Mouse (Mus musculus) cerebellum, postnatal 14 days (tissue): ENCODE measurements around the gene Celf2.

Experiments
- DNase-seq, 2 experiments: peaks; one replicate each; pipeline ENCODE4 v3.0.0; 2021; ENCODE audit warnings: mixed read lengths in 2 of 2

Celf2 gene

GRCm38 (mm10) chr2:7080086-7080485, 429.3 kb downstream of the Celf2 start:
- no peak for DNase-seq

GRCm38 (mm10) chr2:7079390-7079789, 430.0 kb downstream of the Celf2 start:
- peak; percentile 62 to 65 for DNase-seq

- no peak for DNase-seq
Observed at GRCm38 (mm10) chr2:7073730-7074129, 435.6 kb downstream of the Celf2 start.

- DNase-seq = no peak
Observed at GRCm38 (mm10) chr2:7072344-7073265, 436.8 kb downstream of the Celf2 start.

- DNase-seq = no peak
Observed at GRCm38 (mm10) chr2:7069458-7069857, 439.9 kb downstream of the Celf2 start.

GRCm38 (mm10) chr2:7068281-7068680, 441.1 kb downstream of the Celf2 start:
- no peak for DNase-seq

GRCm38 (mm10) chr2:7063574-7064192, 445.7 kb downstream of the Celf2 start:
- peak in 1 of 2 experiments; percentile 51 for DNase-seq

- peak; percentile 34 to 56 for DNase-seq
Observed at GRCm38 (mm10) chr2:7060490-7061105, 448.8 kb downstream of the Celf2 start.

- DNase-seq = no peak
Observed at GRCm38 (mm10) chr2:7056401-7056800, 453.0 kb downstream of the Celf2 start.

GRCm38 (mm10) chr2:7055958-7056357, 453.4 kb downstream of the Celf2 start:
- DNase-seq = no peak

- no peak for DNase-seq
Observed at GRCm38 (mm10) chr2:7051090-7051489, 458.3 kb downstream of the Celf2 start.

- DNase-seq = no peak
Observed at GRCm38 (mm10) chr2:7046155-7046554, 463.2 kb downstream of the Celf2 start.

GRCm38 (mm10) chr2:7045531-7045930, 463.8 kb downstream of the Celf2 start:
- DNase-seq = no peak

GRCm38 (mm10) chr2:7043770-7044459, 465.4 kb downstream of the Celf2 start:
- DNase-seq = no peak

GRCm38 (mm10) chr2:7040940-7041339, 468.4 kb downstream of the Celf2 start:
- DNase-seq = no peak

GRCm38 (mm10) chr2:7038991-7039390, 470.4 kb downstream of the Celf2 start:
- DNase-seq = peak; percentile 73 to 78

- DNase-seq = peak; percentile 66
Observed at GRCm38 (mm10) chr2:7031389-7031788, 478.0 kb downstream of the Celf2 start.

GRCm38 (mm10) chr2:7026737-7027136, 482.6 kb downstream of the Celf2 start:
- no peak for DNase-seq

GRCm38 (mm10) chr2:7025594-7025993, 483.8 kb downstream of the Celf2 start:
- no peak for DNase-seq

- no peak for DNase-seq
Observed at GRCm38 (mm10) chr2:7022184-7022583, 487.2 kb downstream of the Celf2 start.

GRCm38 (mm10) chr2:7017384-7018113, 491.8 kb downstream of the Celf2 start:
- DNase-seq = no peak

- no peak for DNase-seq
Observed at GRCm38 (mm10) chr2:7013126-7013525, 496.2 kb downstream of the Celf2 start.
